Comparison of ENCODE assay signal across 19 mouse cellular contexts in genomic region chr4:43389390-43389789, GRCm38 (mm10). TPM values are rescaled to one million over a fixed set of nuclear protein-coding genes. Genes with fewer than 3 reads are reported as not detected.
DNase-seq lines count a peak whose midpoint lies in the region; ATAC-seq and TF ChIP-seq lines count a peak whose summit lies in the region.
"Had no signal": no experiment of that assay in that cellular context is flagged by ENCODE, and none has a peak within 500 bp of the region (broad histone marks: within the 10 kb centered on the region; RNA-seq: fewer than 3 reads in every experiment).

No protein-coding gene starts in this region.

- no peak for ATAC-seq in heart, embryonic 12.5 days (ENCODE audit: insufficient number of reproducible peaks, low FRiP score)
- no peak for ATAC-seq in kidney, embryonic 15.5 days (replicated peaks; ENCODE audit: low FRiP score)
- ATAC-seq in lung, postnatal 0 days: no peak
- ATAC-seq: forebrain, embryonic 15.5 days; inflammation-experienced regulatory T-cells, adult 6 months had no signal

- no peaks in the 10 kb centered on the region for H3K9me3 ChIP-seq in heart, embryonic 12.5 days (replicated peaks)
- H3K9me3 ChIP-seq in kidney, embryonic 15.5 days (replicated peaks): no peaks in the 10 kb centered on the region
- no peaks in the 10 kb centered on the region for H3K9me3 ChIP-seq in lung, postnatal 0 days (ENCODE audit: low read length)
- H3K9me3 ChIP-seq in forebrain, embryonic 10.5 days: no peaks in the 10 kb centered on the region
- H3K9me3 ChIP-seq: forebrain, embryonic 15.5 days; hindbrain, embryonic 12.5 days; limb, embryonic 15.5 days; midbrain, embryonic 12.5 days had no signal

- peak; percentile 100 for TF ChIP-seq EP300 in lung, postnatal 0 days (IDR thresholded peaks at IDR 0.05)

- no peak for DNase-seq in heart, adult 8-10 months (ENCODE audit: low spot score)
- no peak for DNase-seq in kidney, postnatal 10 days
- no peak for DNase-seq in lung, postnatal 0 days (ENCODE audit: low spot score)
- DNase-seq in lung, postnatal 36 days: no peak
- no peak for DNase-seq in forebrain, embryonic 10.5 days (ENCODE audit: extremely low spot score, low spot score)
- DNase-seq: gastrocnemius, postnatal 36 days; layer of hippocampus, postnatal 36 days; lung, adult 2 months had no signal

- no peak overlapping the region for H3K4me3 ChIP-seq in heart, embryonic 12.5 days
- H3K4me3 ChIP-seq in kidney, embryonic 15.5 days (replicated peaks): no peak overlapping the region
- no peak overlapping the region for H3K4me3 ChIP-seq in lung, postnatal 0 days (ENCODE audit: low read depth, low read length)
- no peak overlapping the region for H3K4me3 ChIP-seq in forebrain, embryonic 10.5 days
- H3K4me3 ChIP-seq: erythroblast, embryonic 14.5 days; forebrain, embryonic 15.5 days; hindbrain, embryonic 12.5 days; limb, embryonic 15.5 days; midbrain, embryonic 12.5 days had no signal

- WGBS in heart, embryonic 12.5 days: 63% methylated on average over 2 of the region's 2 CpGs
- WGBS in kidney, embryonic 15.5 days: 78% methylated on average over 2 of the region's 2 CpGs
- 68% methylated on average over 2 of the region's 2 CpGs for WGBS in lung, postnatal 0 days
- 85% methylated on average over 2 of the region's 2 CpGs for WGBS in forebrain, embryonic 10.5 days

- H3K36me3 ChIP-seq in heart, embryonic 12.5 days: no peaks in the 10 kb centered on the region
- H3K36me3 ChIP-seq in kidney, embryonic 15.5 days: no peaks in the 10 kb centered on the region; the same call in 1 of the 2 replicates
- H3K36me3 ChIP-seq in lung, postnatal 0 days (ENCODE audit: insufficient read depth, low read length): no peaks in the 10 kb centered on the region
- no peaks in the 10 kb centered on the region for H3K36me3 ChIP-seq in forebrain, embryonic 10.5 days (replicated peaks)
- H3K36me3 ChIP-seq: hindbrain, embryonic 12.5 days; midbrain, embryonic 12.5 days had no signal

- peaks cover 25% of the 10 kb centered on the region for H3K4me1 ChIP-seq in heart, embryonic 12.5 days (replicated peaks)
- H3K4me1 ChIP-seq in kidney, embryonic 15.5 days: peaks cover 24% of the 10 kb centered on the region
- peaks cover 18% of the 10 kb centered on the region for H3K4me1 ChIP-seq in lung, postnatal 0 days (ENCODE audit: insufficient read depth, low read depth, low read length)
- H3K4me1 ChIP-seq in forebrain, embryonic 10.5 days: peaks cover 17% of the 10 kb centered on the region
- H3K4me1 ChIP-seq: forebrain, embryonic 15.5 days; midbrain, embryonic 12.5 days had no signal

- H3K9ac ChIP-seq in heart, embryonic 12.5 days: no peak overlapping the region
- H3K9ac ChIP-seq in kidney, embryonic 15.5 days: no peak overlapping the region
- H3K9ac ChIP-seq in lung, postnatal 0 days (replicated peaks; ENCODE audit: low read depth): no peak overlapping the region
- H3K9ac ChIP-seq: forebrain, embryonic 15.5 days; hindbrain, embryonic 12.5 days; limb, embryonic 15.5 days; midbrain, embryonic 12.5 days had no signal

- H3K27me3 ChIP-seq in heart, embryonic 12.5 days (replicated peaks): no peaks in the 10 kb centered on the region
- no peaks in the 10 kb centered on the region for H3K27me3 ChIP-seq in kidney, embryonic 15.5 days
- H3K27me3 ChIP-seq in lung, postnatal 0 days (replicated peaks; ENCODE audit: insufficient read depth, low read length): no peaks in the 10 kb centered on the region
- H3K27me3 ChIP-seq in forebrain, embryonic 10.5 days (ENCODE audit: poor library complexity, severe bottlenecking): no peaks in the 10 kb centered on the region
- H3K27me3 ChIP-seq: forebrain, embryonic 15.5 days; hindbrain, embryonic 12.5 days; limb, embryonic 15.5 days; midbrain, embryonic 12.5 days had no signal

- H3K4me2 ChIP-seq in heart, embryonic 12.5 days: no peak overlapping the region
- H3K4me2 ChIP-seq in kidney, embryonic 15.5 days: no peak overlapping the region
- H3K4me2 ChIP-seq in lung, postnatal 0 days (replicated peaks; ENCODE audit: low read depth, low read length): no peak overlapping the region
- H3K4me2 ChIP-seq: forebrain, embryonic 15.5 days; hindbrain, embryonic 12.5 days; limb, embryonic 15.5 days; midbrain, embryonic 12.5 days had no signal

- no peak for TF ChIP-seq CTCF in lung, postnatal 0 days (IDR thresholded peaks at IDR 0.05)

- peak overlapping the region; percentile 63; the same call in 1 of the 2 replicates for H3K27ac ChIP-seq in heart, embryonic 12.5 days (ENCODE audit: poor library complexity, severe bottlenecking)
- H3K27ac ChIP-seq in kidney, embryonic 15.5 days: 0 out of 2 replicates have a peak overlapping the region, but pooled peaks have one; percentile 32
- H3K27ac ChIP-seq in lung, postnatal 0 days (ENCODE audit: low read length): peak overlapping the region; percentile 84
- H3K27ac ChIP-seq in forebrain, embryonic 10.5 days: no peak overlapping the region
- H3K27ac ChIP-seq: forebrain, embryonic 15.5 days; hindbrain, embryonic 12.5 days; limb, embryonic 15.5 days; midbrain, embryonic 12.5 days had no signal

RNA-seq across cellular contexts. Expression of gene Rusc2, which starts 7.6 kb away (rescaled TPM):
- polyA plus RNA-seq in heart, embryonic 12.5 days (2016; fragmentation: Nextera tagmentation; extraction: Ambion mirVana): 14.1 and 15.7 TPM in 2 replicates
- 10 to 100 TPM; 47.4 to 58.6 (median 48.9) TPM for total RNA-seq in heart, adult 8-10 months (2022)
- 11.7 and 14.1 TPM in 2 replicates for polyA plus RNA-seq in kidney, embryonic 15.5 days (2015; fragmentation: Nextera tagmentation; extraction: Ambion mirVana)
- polyA plus RNA-seq in lung, postnatal 0 days (2015; fragmentation: Nextera tagmentation; extraction: Ambion mirVana): 22.2 and 23.4 TPM in 2 replicates
- polyA plus RNA-seq in forebrain, embryonic 10.5 days (2016; fragmentation: Nextera tagmentation; extraction: Ambion mirVana): 7.4 and 8.4 TPM in 2 replicates
- polyA plus RNA-seq: inflammation-experienced regulatory T-cells, adult 6 months had no signal

RNA-seq across cellular contexts. Expression of gene Fam166b, which starts 39.5 kb away (rescaled TPM):
- polyA plus RNA-seq in heart, embryonic 12.5 days (2016; fragmentation: Nextera tagmentation; extraction: Ambion mirVana): 0.14 TPM in 1 of 2 replicates, not detected in the other
- not detected for total RNA-seq in heart, adult 8-10 months (2022)
- polyA plus RNA-seq in kidney, embryonic 15.5 days (2015; fragmentation: Nextera tagmentation; extraction: Ambion mirVana): 0.27 and 0.44 TPM in 2 replicates
- polyA plus RNA-seq in lung, postnatal 0 days (2015; fragmentation: Nextera tagmentation; extraction: Ambion mirVana): 4.6 and 6.8 TPM in 2 replicates
- polyA plus RNA-seq in forebrain, embryonic 10.5 days (2016; fragmentation: Nextera tagmentation; extraction: Ambion mirVana): 0.10 and 0.17 TPM in 2 replicates
- total RNA-seq: adrenal gland, adult 18-20 months; gastrocnemius, postnatal 36 days had no signal
- polyA plus RNA-seq: embryonic facial prominence, embryonic 11.5 days; inflammation-experienced regulatory T-cells, adult 6 months; stomach, embryonic 16.5 days had no signal

RNA-seq across cellular contexts. Expression of gene Tesk1, which starts 52.3 kb away (rescaled TPM):
- polyA plus RNA-seq in heart, embryonic 12.5 days (2016; fragmentation: Nextera tagmentation; extraction: Ambion mirVana): 10.3 and 11.6 TPM in 2 replicates
- total RNA-seq in heart, adult 8-10 months (2022): 10 to 100 TPM; 31.3 to 38.2 (median 35.2) TPM
- polyA plus RNA-seq in kidney, embryonic 15.5 days (2015; fragmentation: Nextera tagmentation; extraction: Ambion mirVana): 5.9 and 7.4 TPM in 2 replicates
- polyA plus RNA-seq in lung, postnatal 0 days (2015; fragmentation: Nextera tagmentation; extraction: Ambion mirVana): 7.3 and 8.0 TPM in 2 replicates
- 3.2 and 3.5 TPM in 2 replicates for polyA plus RNA-seq in forebrain, embryonic 10.5 days (2016; fragmentation: Nextera tagmentation; extraction: Ambion mirVana)
